Mouse (Mus musculus): ENCODE data around the gene A230050P20Rik. TPM values are rescaled to one million over a fixed set of nuclear protein-coding genes. Genes with fewer than 3 reads are reported as not detected.

Gene A230050P20Rik
- total and polyA plus RNA-seq, 3 experiments, result 0.05 TPM; not detected in 1

DNA sequence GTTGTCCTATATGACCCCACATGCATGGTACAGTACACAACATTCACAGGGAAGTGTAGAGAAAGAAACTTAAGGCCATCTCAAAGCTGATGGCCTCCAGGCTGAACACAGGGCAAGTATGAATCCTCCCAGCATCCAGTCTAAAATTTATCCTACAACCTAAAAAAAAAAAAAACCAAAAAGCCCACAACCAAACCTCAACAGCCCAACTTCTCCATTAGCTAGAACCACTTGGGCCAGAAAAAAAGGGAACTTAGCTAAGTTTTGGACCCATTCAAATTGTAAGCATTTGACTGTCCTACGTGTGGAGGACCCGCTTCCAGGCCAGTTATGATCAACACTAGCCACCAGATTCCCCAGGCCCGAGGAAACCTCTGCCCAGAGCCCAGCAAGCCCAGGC lies 54.8 kb downstream of the A230050P20Rik start:
- Histone ChIP-seq H3K4me1 (ENCODE audit: insufficient read depth, low read depth, low read length) (no peaks in the 10 kb centered on the region; the same call in 1 of the 2 replicates), H3K27me3 (ENCODE audit: insufficient read depth, low read length) (no peaks in the 10 kb centered on the region), H3K36me3 (replicated peaks) (peaks cover 100% of the 10 kb centered on the region), H3K4me3 (ENCODE audit: low read depth, low read length) (no peak overlapping the region), H3K9me3 (replicated peaks) (no peaks in the 10 kb centered on the region)
- DNase-seq (ENCODE audit: low spot score), result no peak
- TF ChIP-seq CTCF (IDR thresholded peaks at IDR 0.05; ENCODE audit: low read depth, low read length) (no peak), POLR2AphosphoS5 (IDR thresholded peaks at IDR 0.05; ENCODE audit: insufficient replicate concordance, low read depth, low read length) (no peak), TAL1 (conservative IDR thresholded peaks at IDR 0.05; ENCODE audit: low read depth, low read length) (no peak), GATA1 (IDR thresholded peaks at IDR 0.05; ENCODE audit: borderline replicate concordance, low read length) (no peak), GATA2 (IDR thresholded peaks at IDR 0.05; ENCODE audit: borderline replicate concordance, low read depth, low read length) (no peak)
- ATAC-seq (ENCODE audit: extremely low read depth, insufficient number of reproducible peaks, low FRiP score, poor library complexity, severe bottlenecking), result no peak

Other genes starting within 250 kb of the A230050P20Rik start
- 175 and 176 TPM in 2 replicates for gene Ubl5, start 225.8 kb upstream of the A230050P20Rik start, total RNA-seq (2014; fragmentation: Nextera tagmentation)
- 256 and 270 TPM in 2 replicates for gene Ubl5, start 225.8 kb upstream of the A230050P20Rik start, total RNA-seq (2017)
- 9.2 and 18.4 TPM in 2 replicates for gene Ubl5, start 225.8 kb upstream of the A230050P20Rik start, polyA plus RNA-seq (2012)
- gene Fbxl12, start 223.9 kb upstream of the A230050P20Rik start, total RNA-seq (2014; fragmentation: Nextera tagmentation), result 25.6 and 34.2 TPM in 2 replicates
- gene Fbxl12, start 223.9 kb upstream of the A230050P20Rik start, total RNA-seq (2017), result 6.3 and 7.9 TPM in 2 replicates
- gene Fbxl12, start 223.9 kb upstream of the A230050P20Rik start, polyA plus RNA-seq (2012), result 15.4 and 22.0 TPM in 2 replicates
- 13.2 and 17.6 TPM in 2 replicates for gene Pin1, start 216.5 kb upstream of the A230050P20Rik start, total RNA-seq (2014; fragmentation: Nextera tagmentation)
- gene Pin1, start 216.5 kb upstream of the A230050P20Rik start, total RNA-seq (2017), result 17.0 and 21.3 TPM in 2 replicates
- gene Pin1, start 216.5 kb upstream of the A230050P20Rik start, polyA plus RNA-seq (2012), result 27.3 and 28.7 TPM in 2 replicates
- not detected in 2 replicates for gene Olfm2, start 122.3 kb upstream of the A230050P20Rik start, total RNA-seq (2014; fragmentation: Nextera tagmentation)
- 0.06 TPM in 1 of 2 replicates, not detected in the other for gene Olfm2, start 122.3 kb upstream of the A230050P20Rik start, total RNA-seq (2017)
- not detected in 2 replicates for gene Olfm2, start 122.3 kb upstream of the A230050P20Rik start, polyA plus RNA-seq (2012)
- gene Col5a3, start 53.6 kb upstream of the A230050P20Rik start, total RNA-seq (2014; fragmentation: Nextera tagmentation), result not detected in 2 replicates
- 0.11 TPM in 1 of 2 replicates, not detected in the other for gene Col5a3, start 53.6 kb upstream of the A230050P20Rik start, total RNA-seq (2017)
- not detected in 2 replicates for gene Col5a3, start 53.6 kb upstream of the A230050P20Rik start, polyA plus RNA-seq (2012)
- not detected in 2 replicates for gene Rdh8, start 50.1 kb upstream of the A230050P20Rik start, total RNA-seq (2014; fragmentation: Nextera tagmentation)
- 0.06 TPM in 1 of 2 replicates, not detected in the other for gene Rdh8, start 50.1 kb upstream of the A230050P20Rik start, total RNA-seq (2017)
- gene Rdh8, start 50.1 kb upstream of the A230050P20Rik start, polyA plus RNA-seq (2012), result not detected in 2 replicates
- 1.2 and 5.1 TPM in 2 replicates for gene Angptl6, start 11.1 kb downstream of the A230050P20Rik start, total RNA-seq (2014; fragmentation: Nextera tagmentation)
- gene Angptl6, start 11.1 kb downstream of the A230050P20Rik start, total RNA-seq (2017), result 0.66 and 0.93 TPM in 2 replicates
- gene Angptl6, start 11.1 kb downstream of the A230050P20Rik start, polyA plus RNA-seq (2012), result 2.4 and 3.1 TPM in 2 replicates
- 40.3 and 47.7 TPM in 2 replicates for gene Ppan, start 19.5 kb downstream of the A230050P20Rik start, total RNA-seq (2014; fragmentation: Nextera tagmentation)
- 66.9 and 71.7 TPM in 2 replicates for gene Ppan, start 19.5 kb downstream of the A230050P20Rik start, total RNA-seq (2017)
- 297 and 313 TPM in 2 replicates for gene Ppan, start 19.5 kb downstream of the A230050P20Rik start, polyA plus RNA-seq (2012)
- 198 and 222 TPM in 2 replicates for gene Eif3g, start 30.0 kb downstream of the A230050P20Rik start, total RNA-seq (2014; fragmentation: Nextera tagmentation)
- gene Eif3g, start 30.0 kb downstream of the A230050P20Rik start, total RNA-seq (2017), result 173 and 175 TPM in 2 replicates
- gene Eif3g, start 30.0 kb downstream of the A230050P20Rik start, polyA plus RNA-seq (2012), result 475 and 545 TPM in 2 replicates
- 142 and 148 TPM in 2 replicates for gene Dnmt1, start 91.2 kb downstream of the A230050P20Rik start, total RNA-seq (2014; fragmentation: Nextera tagmentation)
- 167 and 197 TPM in 2 replicates for gene Dnmt1, start 91.2 kb downstream of the A230050P20Rik start, total RNA-seq (2017)
- 178 and 209 TPM in 2 replicates for gene Dnmt1, start 91.2 kb downstream of the A230050P20Rik start, polyA plus RNA-seq (2012)
- 1.8 and 8.4 TPM in 2 replicates for gene S1pr2, start 108.1 kb downstream of the A230050P20Rik start, total RNA-seq (2014; fragmentation: Nextera tagmentation)
- gene S1pr2, start 108.1 kb downstream of the A230050P20Rik start, total RNA-seq (2017), result 2.1 and 2.8 TPM in 2 replicates
- gene S1pr2, start 108.1 kb downstream of the A230050P20Rik start, polyA plus RNA-seq (2012), result 1.6 TPM in 2 replicates
- 38.4 and 39.6 TPM in 2 replicates for gene Mrpl4, start 134.1 kb downstream of the A230050P20Rik start, total RNA-seq (2014; fragmentation: Nextera tagmentation)
- 39.1 and 51.5 TPM in 2 replicates for gene Mrpl4, start 134.1 kb downstream of the A230050P20Rik start, total RNA-seq (2017)
- gene Mrpl4, start 134.1 kb downstream of the A230050P20Rik start, polyA plus RNA-seq (2012), result 92.6 and 129 TPM in 2 replicates
- gene Icam1, start 147.3 kb downstream of the A230050P20Rik start, total RNA-seq (2014; fragmentation: Nextera tagmentation), result 9.6 and 9.9 TPM in 2 replicates
- 15.7 and 17.1 TPM in 2 replicates for gene Icam1, start 147.3 kb downstream of the A230050P20Rik start, total RNA-seq (2017)
- gene Icam1, start 147.3 kb downstream of the A230050P20Rik start, polyA plus RNA-seq (2012), result 5.0 and 5.8 TPM in 2 replicates
- gene Icam4, start 160.7 kb downstream of the A230050P20Rik start, total RNA-seq (2014; fragmentation: Nextera tagmentation), result 2.1 and 4.8 TPM in 2 replicates
- 8.2 and 10.6 TPM in 2 replicates for gene Icam4, start 160.7 kb downstream of the A230050P20Rik start, total RNA-seq (2017)
- gene Icam4, start 160.7 kb downstream of the A230050P20Rik start, polyA plus RNA-seq (2012), result 8.3 and 11.2 TPM in 2 replicates
- not detected in 2 replicates for gene Icam5, start 163.4 kb downstream of the A230050P20Rik start, total RNA-seq (2014; fragmentation: Nextera tagmentation)
- 0.33 and 0.99 TPM in 2 replicates for gene Icam5, start 163.4 kb downstream of the A230050P20Rik start, total RNA-seq (2017)
- 0.30 and 0.38 TPM in 2 replicates for gene Icam5, start 163.4 kb downstream of the A230050P20Rik start, polyA plus RNA-seq (2012)
- gene Zglp1, start 198.5 kb downstream of the A230050P20Rik start, total RNA-seq (2014; fragmentation: Nextera tagmentation), result not detected in 2 replicates
- not detected in 2 replicates for gene Zglp1, start 198.5 kb downstream of the A230050P20Rik start, total RNA-seq (2017)
- 4.0 and 4.5 TPM in 2 replicates for gene Zglp1, start 198.5 kb downstream of the A230050P20Rik start, polyA plus RNA-seq (2012)
- gene Gm49373, start 204.5 kb downstream of the A230050P20Rik start, total RNA-seq (2014; fragmentation: Nextera tagmentation), result 0.98 and 2.2 TPM in 2 replicates
- gene Gm49373, start 204.5 kb downstream of the A230050P20Rik start, total RNA-seq (2017), result 0.33 and 1.0 TPM in 2 replicates
- 0.61 and 1.2 TPM in 2 replicates for gene Gm49373, start 204.5 kb downstream of the A230050P20Rik start, polyA plus RNA-seq (2012)
- gene Fdx1l, start 205.0 kb downstream of the A230050P20Rik start, total RNA-seq (2014; fragmentation: Nextera tagmentation), result 52.4 and 58.5 TPM in 2 replicates
- gene Fdx1l, start 205.0 kb downstream of the A230050P20Rik start, total RNA-seq (2017), result 54.3 and 56.1 TPM in 2 replicates
- 30.6 and 31.0 TPM in 2 replicates for gene Fdx1l, start 205.0 kb downstream of the A230050P20Rik start, polyA plus RNA-seq (2012)
- gene Gm38431, start 223.4 kb downstream of the A230050P20Rik start, total RNA-seq (2014; fragmentation: Nextera tagmentation), result 95.6 and 162 TPM in 2 replicates
- 2.1 and 2.8 TPM in 2 replicates for gene Gm38431, start 223.4 kb downstream of the A230050P20Rik start, total RNA-seq (2017)
- gene Gm38431, start 223.4 kb downstream of the A230050P20Rik start, polyA plus RNA-seq (2012), result 382 and 444 TPM in 2 replicates
- gene Raver1, start 223.4 kb downstream of the A230050P20Rik start, total RNA-seq (2014; fragmentation: Nextera tagmentation), result 35.1 and 72.2 TPM in 2 replicates
- 18.5 and 19.6 TPM in 2 replicates for gene Raver1, start 223.4 kb downstream of the A230050P20Rik start, total RNA-seq (2017)
- gene Raver1, start 223.4 kb downstream of the A230050P20Rik start, polyA plus RNA-seq (2012), result 0.62 and 0.92 TPM in 2 replicates